Mouse (Mus musculus) liver, adult 2 months (tissue): ENCODE measurements around the gene H6pd. TPM values are rescaled to one million over a fixed set of nuclear protein-coding genes. Genes with fewer than 3 reads are reported as not detected.

Source experiments
- DNase-seq: peaks from one replicate; pipeline ENCODE4 v3.0.0-alpha.2; 2011; ENCODE audit warnings: low read depth, low spot score; ENCODE audit errors: extremely low read depth
- H3K27ac ChIP-seq: fragments of 200-500 bp; replicated peaks from 2 replicates; pipeline ENCODE4 v1.5.1; 2012; ENCODE audit warnings: low read depth, mild to moderate bottlenecking, control low read depth, inconsistent platforms, low read length; ENCODE audit not compliant: insufficient read depth
- H3K27me3 ChIP-seq: fragments of 200-500 bp; 2 replicates; pipeline ENCODE4 v1.6.1; 2012; ENCODE audit warnings: mild to moderate bottlenecking, moderate library complexity, low read length, inconsistent platforms; ENCODE audit not compliant: control insufficient read depth, insufficient read depth
- H3K36me3 ChIP-seq: fragments of 200-500 bp; 2 replicates; pipeline ENCODE4 v1.6.1; 2012; ENCODE audit warnings: low read length, inconsistent platforms; ENCODE audit not compliant: control insufficient read depth, insufficient read depth
- H3K4me1 ChIP-seq: fragments of 200-500 bp; 2 replicates; pipeline ENCODE4 v1.6.1; 2011; ENCODE audit warnings: low read length; ENCODE audit not compliant: control insufficient read depth, insufficient read depth
- H3K4me3 ChIP-seq: fragments of 200-500 bp; 2 replicates; pipeline ENCODE4 v1.5.1; 2011; ENCODE audit warnings: low read depth, mild to moderate bottlenecking, control low read depth, low read length, moderate library complexity; ENCODE audit not compliant: insufficient read depth
- H3K79me2 ChIP-seq: fragments of 200-500 bp; 2 replicates; pipeline ENCODE4 v1.6.1; 2012; ENCODE audit warnings: inconsistent platforms, mild to moderate bottlenecking, low read length, moderate library complexity; ENCODE audit not compliant: control insufficient read depth, insufficient read depth
- H3K9ac ChIP-seq: fragments of 200-500 bp; 2 replicates; pipeline ENCODE4 v1.6.1; 2012; ENCODE audit warnings: low read depth, mild to moderate bottlenecking, control low read depth, inconsistent platforms, low read length
- CTCF ChIP-seq: fragments of 200-500 bp; IDR thresholded peaks from 2 replicates; pipeline ENCODE4 v1.5.1; 2011; ENCODE audit warnings: low read depth, low read length, control low read depth
- POLR2A ChIP-seq: fragments of 200-500 bp; IDR thresholded peaks from 2 replicates; pipeline ENCODE4 v1.6.1; 2011; ENCODE audit warnings: low read length, control low read depth; ENCODE audit not compliant: insufficient read depth; ENCODE audit errors: extremely low read depth
- WGBS: fragments of 180-500 bp; shearing (Covaris S2); methylation state at CpG from one replicate; pipeline ENCODE4 v1.1.7; 2018; 5-methylcytosine and 5-hydroxymethylcytosine counted together
- polyA plus RNA-seq: library from polyadenylated mRNA; depleted of rRNA; stranded (reverse); fragments of >200 nt; gene quantifications from 2 replicates; pipeline ENCODE4 v1.2.3, GENCODE M21; 2012
- total RNA-seq: library from RNA; depleted of rRNA; stranded (reverse); fragments of >200 nt; gene quantifications from 2 replicates; pipeline ENCODE4 v1.2.3, GENCODE M21; 2014

The H6pd gene
- total and polyA plus RNA-seq, 2 experiments = 121 to 205 TPM

GRCm38 (mm10) chr4:150006991-150007390 is 1.8 kb downstream of the H6pd start:
- peak overlapping the region; percentile 9 for H3K4me3 ChIP-seq
- TF ChIP-seq CTCF (no peak), POLR2A (no peak)
- H3K79me2 ChIP-seq = peaks cover 21% of the 10 kb centered on the region
- H3K9ac ChIP-seq = peak overlapping the region; percentile 67
- peak overlapping the region; percentile 83 for H3K27ac ChIP-seq
- peaks cover 36% of the 10 kb centered on the region for H3K4me1 ChIP-seq
- no peaks in the 10 kb centered on the region for H3K36me3 ChIP-seq
- DNase-seq = no peak
- 23% methylated on average over 8 of the region's 8 CpGs for WGBS
- H3K27me3 ChIP-seq = no peaks in the 10 kb centered on the region

GRCm38 (mm10) chr4:150006122-150006854 is 2.5 kb downstream of the H6pd start:
- Histone ChIP-seq H3K27ac (peak overlapping the region; percentile 37), H3K79me2 (peaks cover 28% of the 10 kb centered on the region), H3K27me3 (no peaks in the 10 kb centered on the region), H3K36me3 (no peaks in the 10 kb centered on the region), H3K4me3 (no peak overlapping the region), H3K9ac (no peak overlapping the region), H3K4me1 (peaks cover 32% of the 10 kb centered on the region)
- 52% methylated on average over 21 of the region's 21 CpGs for WGBS
- no peak for TF ChIP-seq POLR2A
- no peak for TF ChIP-seq CTCF
- peak; percentile 84 for DNase-seq

- H3K9ac ChIP-seq = no peak overlapping the region
- no peak for TF ChIP-seq POLR2A
- no peak for TF ChIP-seq CTCF
- H3K27ac ChIP-seq = 0 out of 2 replicates have a peak overlapping the region, but pooled peaks have one; percentile 9
- peaks cover 32% of the 10 kb centered on the region for H3K4me1 ChIP-seq
- DNase-seq = no peak
- H3K4me3 ChIP-seq = no peak overlapping the region
- no peaks in the 10 kb centered on the region; the same call in 1 of the 2 replicates for H3K36me3 ChIP-seq
- WGBS = 90% methylated on average over 10 of the region's 10 CpGs
- no peaks in the 10 kb centered on the region for H3K27me3 ChIP-seq
- peaks cover 34% of the 10 kb centered on the region for H3K79me2 ChIP-seq
Measured at GRCm38 (mm10) chr4:150005231-150005630, 3.6 kb downstream of the H6pd start.

GRCm38 (mm10) chr4:150003641-150004040 is 5.2 kb downstream of the H6pd start:
- Histone ChIP-seq H3K4me1 (peaks cover 42% of the 10 kb centered on the region), H3K27ac (peak overlapping the region; percentile 86), H3K4me3 (no peak overlapping the region), H3K27me3 (no peaks in the 10 kb centered on the region), H3K9ac (peak overlapping the region; percentile 27), H3K36me3 (peaks cover 2% of the 10 kb centered on the region; the same call in 1 of the 2 replicates), H3K79me2 (peaks cover 48% of the 10 kb centered on the region)
- WGBS = 45% methylated on average over 4 of the region's 4 CpGs
- TF ChIP-seq POLR2A (no peak), CTCF (no peak)
- no peak for DNase-seq

- peak overlapping the region; percentile 86 for H3K27ac ChIP-seq
- DNase-seq = peak; percentile 96
- peaks cover 6% of the 10 kb centered on the region; the same call in 1 of the 2 replicates for H3K36me3 ChIP-seq
- peak; percentile 44; the same call in 1 of the 2 replicates for TF ChIP-seq POLR2A
- 0 out of 2 replicates have a peak, but pooled peaks have one; percentile 0 for TF ChIP-seq CTCF
- WGBS = 8% methylated on average over 7 of the region's 7 CpGs
- peaks cover 53% of the 10 kb centered on the region for H3K79me2 ChIP-seq
- peaks cover 47% of the 10 kb centered on the region for H3K4me1 ChIP-seq
- peak overlapping the region; percentile 85 for H3K9ac ChIP-seq
- no peaks in the 10 kb centered on the region for H3K27me3 ChIP-seq
- peak overlapping the region; percentile 71 for H3K4me3 ChIP-seq
Measured at GRCm38 (mm10) chr4:150003021-150003580, 5.7 kb downstream of the H6pd start.
